Mouse (Mus musculus) left cerebral cortex, postnatal 10 days (tissue): ENCODE results near the gene Dok3. TPM values are rescaled to one million over a fixed set of nuclear protein-coding genes. Genes with fewer than 3 reads are reported as not detected.
A peak's percentile ranks its signal among the peaks of the same experiment; 100 is the strongest.

Experiments
- DNase-seq, 2 experiments: peaks; one replicate each; pipeline ENCODE4 v3.0.0; 2021 to 2022; ENCODE audit warnings: low spot score in 2 of 2, mixed read lengths in 1 of 2; ENCODE audit errors: extremely low spot score in 1 of 2
- intact Hi-C: fragments of 180-260 bp; cut with DNase I; formaldehyde crosslinking; loops from one replicate; pipeline ENCODE4 v1.15.1; 2025
- microRNA-seq: library from miRNA; unstranded; fragments of <30 nt; microRNA quantifications from one replicate; pipeline ENCODE4 v1.2.0, GENCODE M21; 2022
- total RNA-seq, 2 experiments: library from RNA; stranded (reverse); gene quantifications; 2 replicates each; pipeline ENCODE4 v1.2.3; 2021

The Dok3 gene
- total RNA-seq, 2 experiments from 2014 or later, result 4.3 to 4.5 TPM

GRCm38 (mm10) chr13:55486029-55486794 lies 42.9 kb downstream of the Dok3 start:
- intact Hi-C loops, result no loop called here
- peak in 1 of 2 experiments; percentile 75 for DNase-seq

GRCm38 (mm10) chr13:55484520-55485088 lies 44.5 kb downstream of the Dok3 start:
- no peak for DNase-seq
- intact Hi-C loops, result no loop called here

GRCm38 (mm10) chr13:55483593-55483992 lies 45.5 kb downstream of the Dok3 start:
- peak; percentile 91 to 96 for DNase-seq
- intact Hi-C loops, result no loop called here

- no peak for DNase-seq
- intact Hi-C loops, result no loop called here
Observed at GRCm38 (mm10) chr13:55483071-55483470, 46.0 kb downstream of the Dok3 start.

GRCm38 (mm10) chr13:55482542-55482941 lies 46.6 kb downstream of the Dok3 start:
- intact Hi-C loops, result no loop called here
- no peak for DNase-seq

- no peak for DNase-seq
- intact Hi-C loops, result no loop called here
Observed at GRCm38 (mm10) chr13:55479929-55480328, 49.2 kb downstream of the Dok3 start.

GRCm38 (mm10) chr13:55479008-55479407 lies 50.1 kb downstream of the Dok3 start:
- intact Hi-C loops, result no loop called here
- no peak for DNase-seq

GRCm38 (mm10) chr13:55478036-55478435 lies 51.1 kb downstream of the Dok3 start:
- intact Hi-C loops, result no loop called here
- peak in 1 of 2 experiments; percentile 63 for DNase-seq

GRCm38 (mm10) chr13:55477492-55477891 lies 51.6 kb downstream of the Dok3 start:
- intact Hi-C loops, result loop anchor here (2.0 kb wide), 1 partner anchor 39 kb away; no protein-coding TSS in a partner anchor

GRCm38 (mm10) chr13:55476256-55476655 lies 52.8 kb downstream of the Dok3 start:
- DNase-seq, result no peak
- intact Hi-C loops, result loop anchor here (2.0 kb wide), 1 partner anchor 41 kb away; no protein-coding TSS in a partner anchor

More at GRCm38 (mm10) chr13:55477492-55477891, 51.6 kb downstream of the Dok3 start:
- no peak for DNase-seq

GRCm38 (mm10) chr13:55475750-55476149 lies 53.3 kb downstream of the Dok3 start:
- intact Hi-C loops, result loop anchor here (2.0 kb wide), 1 partner anchor 41 kb away; no protein-coding TSS in a partner anchor
- DNase-seq, result no peak

- peak; percentile 77 to 80 for DNase-seq
- intact Hi-C loops, result no loop called here
Observed at GRCm38 (mm10) chr13:55474621-55475069, 54.5 kb downstream of the Dok3 start.

GRCm38 (mm10) chr13:55473961-55474360 lies 55.1 kb downstream of the Dok3 start:
- no peak for DNase-seq
- intact Hi-C loops, result no loop called here

Small RNA genes lying within 50 kb of the gene (microRNA-seq; reads per million reads assigned to microRNA genes)
- gene Mir6944, result 117 reads per million, percentile 58 among the genes with 10 or more reads in this experiment
- gene Mir6945, result 11.8 reads per million, percentile 33 among the genes with 10 or more reads in this experiment

Other genes with a start within 250 kb of the Dok3 start
- gene Prelid1, start 208.8 kb downstream of the Dok3 start, total RNA-seq, result 100 to 1,000 TPM; 180 TPM
- 10 to 100 TPM; 63.2 to 65.7 TPM for gene Rab24, start 207.3 kb downstream of the Dok3 start, total RNA-seq
- 1 to 10 TPM; 2.2 to 2.4 TPM for gene Mxd3, start 199.5 kb downstream of the Dok3 start, total RNA-seq
- 10 to 100 TPM; 38.3 to 42.6 TPM for gene Lman2, start 166.5 kb downstream of the Dok3 start, total RNA-seq
- gene Rgs14, start 159.6 kb downstream of the Dok3 start, total RNA-seq, result 10 to 100 TPM; 19.3 to 20.6 TPM
- gene Slc34a1, start 131.1 kb downstream of the Dok3 start, total RNA-seq, result not detected
- under 1 TPM; 0.71 to 0.73 TPM for gene Pfn3, start 114.1 kb downstream of the Dok3 start, total RNA-seq
- under 1 TPM; 0.58 to 0.87 TPM for gene F12, start 102.5 kb downstream of the Dok3 start, total RNA-seq
- 10 to 100 TPM; 70.6 to 73.0 TPM for gene Grk6, start 84.2 kb downstream of the Dok3 start, total RNA-seq
- gene Prr7, start 65.0 kb downstream of the Dok3 start, total RNA-seq, result 100 to 1,000 TPM in 1 of 2 experiments, 10 to 100 TPM in 1; 91.9 to 103 TPM
- gene Dbn1, start 41.2 kb downstream of the Dok3 start, total RNA-seq, result 100 to 1,000 TPM; 350 to 366 TPM
- 10 to 100 TPM; 60.1 to 61.4 TPM for gene Pdlim7, start 15.6 kb downstream of the Dok3 start, total RNA-seq
- gene Ddx41, start 7.4 kb upstream of the Dok3 start, total RNA-seq, result 10 to 100 TPM; 42.0 to 43.4 TPM
- 10 to 100 TPM; 65.8 to 67.6 TPM for gene Fam193b, start 41.8 kb upstream of the Dok3 start, total RNA-seq
- gene Tmed9, start 44.4 kb upstream of the Dok3 start, total RNA-seq, result 100 to 1,000 TPM; 118 to 120 TPM
- 10 to 100 TPM; 24.9 to 25.5 TPM for gene B4galt7, start 70.6 kb upstream of the Dok3 start, total RNA-seq
- gene Caml, start 93.7 kb upstream of the Dok3 start, total RNA-seq, result 10 to 100 TPM; 53.7 to 55.3 TPM
- gene Ddx46, start 105.7 kb upstream of the Dok3 start, total RNA-seq, result 10 to 100 TPM; 44.2 to 45.2 TPM
- 10 to 100 TPM; 90.4 to 92.0 TPM for gene B230219D22Rik, start 163.8 kb upstream of the Dok3 start, total RNA-seq
- gene Txndc15, start 185.4 kb upstream of the Dok3 start, total RNA-seq, result 10 to 100 TPM; 62.9 to 68.8 TPM
- gene Pcbd2, start 198.1 kb upstream of the Dok3 start, total RNA-seq, result 10 to 100 TPM; 26.9 to 32.1 TPM